Mouse (Mus musculus) bone marrow, adult 2 months (tissue): Measurements from ENCODE around the gene Fzd4. TPM values are rescaled to one million over a fixed set of nuclear protein-coding genes. Genes with fewer than 3 reads are reported as not detected.

Experiments used
- H3K27ac ChIP-seq: fragments of 200-500 bp; 2 replicates; pipeline ENCODE4 v1.5.1; 2012; ENCODE audit warnings: low read depth, mild to moderate bottlenecking, control low read depth, inconsistent platforms, low read length; ENCODE audit not compliant: control insufficient read depth, poor library complexity, insufficient read depth
- H3K4me1 ChIP-seq: fragments of 200-500 bp; 2 replicates; pipeline ENCODE4 v1.6.1; 2011; ENCODE audit warnings: low read length; ENCODE audit not compliant: control insufficient read depth, insufficient read depth
- H3K4me3 ChIP-seq: fragments of 200-500 bp; replicated peaks from 2 replicates; pipeline ENCODE3; 2011; ENCODE audit warnings: mild to moderate bottlenecking, low read depth, low read length, control low read depth; ENCODE audit not compliant: control insufficient read depth
- CTCF ChIP-seq: fragments of 200-500 bp; IDR thresholded peaks from 2 replicates; pipeline ENCODE4 v1.5.1; 2011; ENCODE audit warnings: low read length, control low read depth; ENCODE audit not compliant: control insufficient read depth, insufficient read depth
- POLR2A ChIP-seq: fragments of 200-500 bp; IDR thresholded peaks from 2 replicates; pipeline ENCODE4 v1.6.1; 2011; ENCODE audit warnings: low read depth, mild to moderate bottlenecking, control low read depth, low read length, borderline replicate concordance; ENCODE audit not compliant: control insufficient read depth
- WGBS: fragments of 180-500 bp; shearing (Covaris S2); methylation state at CpG from one replicate; pipeline ENCODE4 v1.1.7; 2018; 5-methylcytosine and 5-hydroxymethylcytosine counted together
- polyA plus RNA-seq: library from polyadenylated mRNA; stranded (reverse); fragments of >200 nt; gene quantifications from 2 replicates; pipeline ENCODE4 v1.2.4, GENCODE M21; 2011; ENCODE audit warnings: low replicate concordance; ENCODE audit not compliant: missing spikeins, insufficient read depth, insufficient read length

The Fzd4 gene
- polyA plus RNA-seq, 1 experiment, result 1.0 TPM

GRCm38 (mm10) chr7:89418127-89418653, 14.0 kb downstream of the Fzd4 start:
- no peak overlapping the region for H3K27ac ChIP-seq
- H3K4me3 ChIP-seq, result no peak overlapping the region
- no peak for TF ChIP-seq CTCF
- no peak for TF ChIP-seq POLR2A
- 71% methylated on average over 8 of the region's 8 CpGs for WGBS
- H3K4me1 ChIP-seq, result no peaks in the 10 kb centered on the region

GRCm38 (mm10) chr7:89418917-89419679, 14.9 kb downstream of the Fzd4 start:
- TF ChIP-seq POLR2A, result no peak
- no peak for TF ChIP-seq CTCF
- H3K4me3 ChIP-seq, result no peak overlapping the region
- H3K4me1 ChIP-seq, result no peaks in the 10 kb centered on the region
- no peak overlapping the region for H3K27ac ChIP-seq
- WGBS, result 31% methylated on average over 3 of the region's 3 CpGs

GRCm38 (mm10) chr7:89421294-89421693, 17.1 kb downstream of the Fzd4 start:
- TF ChIP-seq POLR2A (no peak), CTCF (no peak)
- Histone ChIP-seq H3K4me1 (no peaks in the 10 kb centered on the region), H3K4me3 (no peak overlapping the region), H3K27ac (no peak overlapping the region)
- WGBS, result 86% methylated on average over 5 of the region's 5 CpGs

- WGBS, result 78% methylated on average over 8 of the region's 8 CpGs
- no peak for TF ChIP-seq CTCF
- TF ChIP-seq POLR2A, result no peak
Observed at GRCm38 (mm10) chr7:89422650-89423049, 18.5 kb downstream of the Fzd4 start.

GRCm38 (mm10) chr7:89423194-89423593, 19.0 kb downstream of the Fzd4 start:
- H3K27ac ChIP-seq, result no peak overlapping the region
- TF ChIP-seq CTCF (no peak), POLR2A (no peak)
- H3K4me3 ChIP-seq, result no peak overlapping the region
- no peaks in the 10 kb centered on the region for H3K4me1 ChIP-seq
- WGBS, result 73% methylated on average over 5 of the region's 5 CpGs

More at GRCm38 (mm10) chr7:89422650-89423049, 18.5 kb downstream of the Fzd4 start:
- no peak overlapping the region for H3K27ac ChIP-seq
- no peak overlapping the region for H3K4me3 ChIP-seq
- no peaks in the 10 kb centered on the region for H3K4me1 ChIP-seq

- Histone ChIP-seq H3K4me3 (no peak overlapping the region), H3K27ac (no peak overlapping the region), H3K4me1 (no peaks in the 10 kb centered on the region)
- 80% methylated on average over 8 of the region's 8 CpGs for WGBS
- no peak for TF ChIP-seq CTCF
- no peak for TF ChIP-seq POLR2A
Observed at GRCm38 (mm10) chr7:89423688-89424255, 19.6 kb downstream of the Fzd4 start.

- no peaks in the 10 kb centered on the region for H3K4me1 ChIP-seq
- H3K4me3 ChIP-seq, result no peak overlapping the region
- 76% methylated on average over 5 of the region's 5 CpGs for WGBS
- no peak overlapping the region for H3K27ac ChIP-seq
- TF ChIP-seq POLR2A (no peak), CTCF (no peak)
Observed at GRCm38 (mm10) chr7:89424659-89425058, 20.5 kb downstream of the Fzd4 start.

- no peaks in the 10 kb centered on the region for H3K4me1 ChIP-seq
- TF ChIP-seq CTCF (no peak), POLR2A (no peak)
- WGBS, result 67% methylated on average over 11 of the region's 11 CpGs
- H3K27ac ChIP-seq, result no peak overlapping the region
- no peak overlapping the region for H3K4me3 ChIP-seq
Observed at GRCm38 (mm10) chr7:89425803-89426725, 21.9 kb downstream of the Fzd4 start.
